Mouse (Mus musculus) MN1 (cell line): ENCODE results near the gene Fhad1.

Experiments
- DNase-seq: peaks from one replicate; pipeline ENCODE4 v3.0.0-alpha.2; 2016; ENCODE audit warnings: low spot score

Gene Fhad1

DNA sequence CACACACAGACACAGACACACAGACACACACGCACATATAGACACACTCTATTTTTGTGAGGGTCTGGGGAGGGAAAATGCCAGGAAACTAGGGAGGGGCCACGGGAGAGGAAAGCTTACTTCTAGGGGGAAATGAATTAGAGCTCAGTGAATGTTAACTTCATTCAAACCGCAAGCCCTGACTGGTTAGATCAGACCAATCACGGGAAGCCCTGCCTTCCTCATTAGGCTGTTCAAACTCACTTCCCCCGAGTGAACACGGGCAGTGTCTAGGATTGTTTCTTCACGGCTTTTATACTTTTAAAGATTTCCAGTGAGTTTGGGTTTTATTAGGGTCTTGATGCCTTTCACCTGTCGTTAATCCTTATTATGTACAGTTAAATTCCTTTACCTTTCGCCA lies 37.5 kb downstream of the Fhad1 start:
- no peak for DNase-seq

DNA sequence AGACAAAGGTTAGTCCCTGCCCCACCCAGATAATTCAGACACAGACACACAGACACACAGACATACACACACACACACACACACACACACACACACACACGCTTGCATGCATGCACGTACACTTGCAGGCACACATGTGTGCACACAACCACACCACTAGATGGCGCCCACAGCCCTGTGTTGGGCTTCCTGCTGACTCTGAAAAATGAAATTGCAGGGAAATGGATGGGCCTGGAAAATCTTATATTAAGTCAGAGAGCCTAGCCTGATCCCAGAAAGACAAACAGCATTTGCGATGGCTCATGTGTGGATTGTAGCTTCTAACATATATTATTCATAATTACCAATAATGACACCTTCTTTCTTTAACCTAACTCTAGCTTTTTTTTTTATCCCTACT lies 38.7 kb downstream of the Fhad1 start:
- DNase-seq = no peak

GRCm38 (mm10) chr4:141964575-141964974 lies 50.3 kb downstream of the Fhad1 start:
- no peak for DNase-seq

DNA sequence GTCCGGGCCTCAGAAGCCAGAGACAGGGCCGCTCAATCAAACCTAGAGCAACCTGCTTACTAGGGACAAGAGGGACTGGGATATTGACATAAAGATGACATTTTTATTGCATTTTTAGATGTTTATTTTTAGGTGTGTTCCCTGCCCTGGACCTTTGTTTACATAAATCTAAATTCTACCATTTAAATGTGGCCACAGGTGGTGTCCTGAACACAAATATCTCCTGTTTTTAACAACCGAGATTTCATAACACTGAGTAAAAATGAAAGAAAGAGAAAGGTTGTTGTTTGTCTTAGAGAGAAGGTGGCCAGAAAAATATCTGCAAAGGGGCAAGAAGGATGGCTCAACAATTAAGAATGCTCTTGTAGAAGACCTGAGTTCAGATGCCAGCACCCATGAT lies 51.0 kb downstream of the Fhad1 start:
- DNase-seq = no peak

GRCm38 (mm10) chr4:141962811-141963685 lies 51.8 kb downstream of the Fhad1 start:
- no peak for DNase-seq

- DNase-seq = no peak
These were observed 54.8 kb downstream of the Fhad1 start for GRCm38 (mm10) chr4:141960037-141960436.

- DNase-seq = no peak
These were observed 55.3 kb downstream of the Fhad1 start for GRCm38 (mm10) chr4:141959615-141960014.

DNA sequence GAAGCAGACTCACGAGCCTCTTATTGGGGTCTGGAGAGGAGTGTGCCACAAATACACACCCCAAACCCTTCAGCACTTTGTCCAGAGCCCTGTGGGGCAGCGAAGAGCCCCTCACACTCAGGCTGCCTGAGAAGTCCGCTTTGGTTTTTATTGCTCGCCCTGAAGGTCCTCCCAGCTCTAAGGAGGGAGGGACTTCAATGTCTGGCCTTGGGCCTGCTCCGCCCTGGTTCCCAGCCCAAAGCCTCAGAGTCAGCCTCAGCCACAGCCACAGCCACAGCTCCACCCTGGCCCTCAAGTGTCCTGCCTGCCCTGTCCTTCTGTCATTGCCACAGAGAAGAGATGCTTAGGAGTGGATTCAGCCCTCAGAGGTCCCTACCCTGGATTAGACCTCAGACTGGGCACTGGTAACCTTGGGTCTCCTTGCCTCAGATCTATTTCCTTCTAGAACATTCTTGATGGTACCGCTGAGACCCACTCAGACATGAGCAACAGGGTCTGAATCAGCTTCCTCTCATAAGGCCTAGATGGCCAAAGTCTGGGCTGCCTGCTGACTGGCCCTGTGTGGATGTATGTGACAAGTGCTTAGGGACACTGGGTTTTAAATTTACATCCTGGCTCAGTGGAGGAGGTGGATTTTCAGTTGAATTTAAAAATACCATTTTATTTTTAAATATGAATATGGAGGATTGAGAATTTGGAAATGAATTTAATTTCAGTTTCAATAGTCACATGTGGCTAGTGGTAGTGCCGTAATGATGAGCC lies 56.1 kb downstream of the Fhad1 start:
- no peak for DNase-seq

GRCm38 (mm10) chr4:141958188-141958587 lies 56.7 kb downstream of the Fhad1 start:
- peak; percentile 27 for DNase-seq

GRCm38 (mm10) chr4:141957740-141958139 lies 57.1 kb downstream of the Fhad1 start:
- DNase-seq = no peak

DNA sequence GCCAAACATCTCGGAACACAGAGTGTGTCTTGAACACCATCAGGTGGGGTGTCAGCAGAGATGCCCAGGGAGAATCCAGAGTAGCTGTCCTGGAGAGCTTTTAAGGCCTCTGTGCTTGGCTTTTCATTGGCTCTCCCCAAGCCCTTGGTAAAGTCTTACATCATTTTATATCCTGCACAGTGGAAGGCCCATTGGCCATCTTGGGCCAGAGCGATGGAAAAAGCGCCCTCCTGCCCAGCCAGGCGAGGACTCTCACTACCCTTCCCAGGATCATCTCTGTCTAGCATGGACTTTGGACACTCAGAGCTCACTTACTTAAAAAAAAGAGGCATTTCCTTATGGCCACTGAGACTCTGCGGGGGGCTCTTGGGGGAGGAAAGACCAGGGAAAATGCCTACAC lies 58.0 kb downstream of the Fhad1 start:
- no peak for DNase-seq

DNA sequence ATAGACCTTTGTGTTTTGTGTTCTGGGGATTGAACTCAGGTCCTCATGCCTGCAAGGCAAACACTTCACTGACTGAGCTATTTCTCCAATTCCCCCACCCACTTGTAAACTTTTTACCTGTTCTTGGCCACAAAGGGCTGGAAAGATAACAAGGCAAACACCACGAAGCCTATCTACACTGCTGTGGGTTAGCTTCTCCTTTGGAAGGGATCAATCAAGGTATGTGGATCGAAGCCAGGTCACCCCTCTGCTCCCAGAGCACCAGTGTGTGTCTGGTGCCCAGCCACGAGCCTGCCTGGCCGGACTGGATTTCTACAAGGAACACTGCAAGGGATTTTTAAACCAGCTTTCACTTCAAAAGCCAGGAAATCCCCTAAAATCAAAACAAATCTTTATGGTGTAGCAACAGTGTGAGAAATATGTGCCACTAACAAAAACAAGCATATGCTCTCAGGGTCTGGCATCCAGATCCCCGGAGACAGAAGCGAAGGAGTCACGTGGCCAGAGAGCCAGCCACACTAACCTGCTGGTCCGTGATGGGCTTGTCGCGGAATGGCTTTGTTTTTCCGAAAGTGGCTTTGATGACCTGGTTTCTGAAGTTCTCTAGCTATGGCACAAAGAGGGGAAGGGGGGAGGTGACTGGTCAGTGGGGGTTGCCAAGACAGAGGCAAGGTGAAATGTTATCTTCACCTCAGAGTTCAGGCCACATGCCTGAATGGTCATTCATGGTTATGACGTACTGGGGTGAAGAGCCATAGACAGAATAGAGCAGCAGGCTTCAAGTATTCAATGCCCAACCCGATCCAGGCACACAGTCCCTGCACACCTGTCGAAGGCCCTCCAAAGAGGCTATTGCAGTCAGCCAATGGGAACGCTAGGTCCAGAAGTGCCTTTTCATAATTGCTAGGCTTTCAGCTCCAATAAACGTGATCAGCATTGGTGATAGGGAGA lies 59.8 kb downstream of the Fhad1 start:
- no peak for DNase-seq

GRCm38 (mm10) chr4:141953859-141954258 lies 61.0 kb downstream of the Fhad1 start:
- DNase-seq = no peak

GRCm38 (mm10) chr4:141953291-141953690 lies 61.6 kb downstream of the Fhad1 start:
- no peak for DNase-seq

GRCm38 (mm10) chr4:141952824-141953223 lies 62.1 kb downstream of the Fhad1 start:
- DNase-seq = no peak

GRCm38 (mm10) chr4:141952114-141952513 lies 62.8 kb downstream of the Fhad1 start:
- DNase-seq = no peak

- no peak for DNase-seq
These were observed 65.4 kb downstream of the Fhad1 start for GRCm38 (mm10) chr4:141949436-141949835.

GRCm38 (mm10) chr4:141948822-141949221 lies 66.1 kb downstream of the Fhad1 start:
- DNase-seq = no peak

- no peak for DNase-seq
These were observed 72.5 kb downstream of the Fhad1 start for GRCm38 (mm10) chr4:141942403-141942802.

GRCm38 (mm10) chr4:141941289-141941688 lies 73.6 kb downstream of the Fhad1 start:
- DNase-seq = no peak

DNA sequence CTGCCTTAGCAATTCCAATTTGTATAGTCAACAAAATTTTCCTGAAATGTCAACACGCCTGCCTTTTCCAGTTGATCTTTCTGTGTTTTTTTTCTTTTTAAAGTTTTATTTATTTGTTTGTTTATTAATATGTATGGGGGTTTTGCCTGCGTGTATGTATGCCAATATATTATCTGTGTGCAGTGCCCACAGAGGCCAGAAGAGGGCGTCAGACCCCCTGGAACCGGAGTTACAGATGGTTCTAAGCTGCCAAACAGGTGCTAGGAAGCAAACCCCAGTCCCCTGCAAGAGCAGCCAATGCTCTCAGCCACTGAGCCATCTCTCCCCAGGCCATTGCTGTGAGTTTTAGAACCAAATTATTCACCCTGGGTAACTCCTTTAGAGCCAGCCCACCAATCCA lies 76.3 kb downstream of the Fhad1 start:
- no peak for DNase-seq
